Mouse (Mus musculus): ENCODE measurements around the gene Pex1. TPM values are rescaled to one million over a fixed set of nuclear protein-coding genes. Genes with fewer than 3 reads are reported as not detected.
"Not testable (repeated sequence)": the region's sequence is repeated elsewhere in the genome, so short reads cannot be mapped to it uniquely, and the experiment has no call there.

Gene Pex1
- total RNA-seq, 2 experiments from 2014 or later = 8.3 to 8.7 TPM

GRCm38 (mm10) chr5:3607114-3607513 lies 11.2 kb downstream of the Pex1 start:
- no peak overlapping the region for H3K4me3 ChIP-seq
- no peak overlapping the region for H3K27ac ChIP-seq
- intact Hi-C loops (cut with DNase I) = no loop called here
- no peak for DNase-seq
- TF ChIP-seq CTCF (IDR thresholded peaks at IDR 0.05) = no peak

DNA sequence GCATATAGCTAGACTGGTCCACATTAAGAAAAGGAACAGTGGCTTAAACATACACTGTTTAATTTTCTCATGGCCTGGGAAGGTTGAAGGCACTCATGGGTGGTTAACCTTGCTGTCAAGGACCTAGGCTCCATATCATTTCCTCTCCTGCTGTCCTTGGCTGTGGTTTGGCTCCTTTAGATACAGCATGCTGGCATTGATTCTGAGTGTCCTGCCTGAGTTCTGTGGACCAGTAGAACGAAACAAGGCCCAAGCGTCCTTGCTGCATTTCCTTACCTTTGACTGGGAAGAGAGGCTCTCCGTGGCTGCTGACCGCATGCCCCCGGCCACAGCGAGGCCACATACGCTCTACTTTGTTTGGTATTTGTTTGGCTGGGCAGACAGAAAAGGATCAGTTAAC lies 13.4 kb downstream of the Pex1 start:
- DNase-seq = no peak
- Histone ChIP-seq H3K27ac (no peak overlapping the region), H3K4me3 (no peak overlapping the region)
- no peak for TF ChIP-seq CTCF (IDR thresholded peaks at IDR 0.05)
- intact Hi-C loops (cut with DNase I) = no loop called here

DNA sequence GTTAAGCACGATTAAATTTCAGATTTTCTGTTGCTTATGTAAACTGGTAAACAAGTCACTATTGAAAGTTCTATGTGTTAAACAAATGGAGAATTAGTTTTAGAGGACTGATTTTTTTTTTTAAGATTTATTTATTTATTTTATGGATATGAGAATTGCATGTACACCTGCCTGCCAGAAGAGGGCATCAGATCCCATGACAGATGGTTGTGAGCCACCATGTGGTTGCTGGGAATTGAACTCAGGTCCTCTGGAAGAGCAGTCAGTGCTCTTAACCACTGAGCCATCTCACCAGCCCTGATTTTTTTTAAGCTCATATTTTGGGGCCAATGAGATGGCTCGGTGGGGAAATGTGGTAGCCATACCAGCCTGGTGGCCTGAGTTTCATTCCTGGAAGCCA lies 16.0 kb downstream of the Pex1 start:
- peak; percentile 24; the same call in 1 of the 2 replicates for TF ChIP-seq CTCF (IDR thresholded peaks at IDR 0.05)
- intact Hi-C loops (cut with DNase I); H3K4me3 ChIP-seq; DNase-seq; H3K27ac ChIP-seq: not testable (repeated sequence)

GRCm38 (mm10) chr5:3620486-3620885 lies 24.6 kb downstream of the Pex1 start:
- DNase-seq = no peak
- Histone ChIP-seq H3K27ac (no peak overlapping the region), H3K4me3 (no peak overlapping the region)
- intact Hi-C loops (cut with DNase I) = no loop called here
- no peak for TF ChIP-seq CTCF (IDR thresholded peaks at IDR 0.05)

GRCm38 (mm10) chr5:3630055-3630454 lies 34.2 kb downstream of the Pex1 start:
- intact Hi-C loops (cut with DNase I) = no loop called here
- H3K27ac ChIP-seq = no peak overlapping the region
- DNase-seq = no peak
- no peak for TF ChIP-seq CTCF (IDR thresholded peaks at IDR 0.05)
- H3K4me3 ChIP-seq = no peak overlapping the region

- Histone ChIP-seq H3K27ac (no peak overlapping the region), H3K4me3 (no peak overlapping the region)
- no peak for DNase-seq
- TF ChIP-seq CTCF (IDR thresholded peaks at IDR 0.05) = no peak
- intact Hi-C loops (cut with DNase I) = no loop called here
Observed at GRCm38 (mm10) chr5:3631512-3632271, 35.8 kb downstream of the Pex1 start.

- no peak for TF ChIP-seq CTCF (IDR thresholded peaks at IDR 0.05)
- no peak for DNase-seq
- intact Hi-C loops (cut with DNase I) = no loop called here
- no peak overlapping the region for H3K4me3 ChIP-seq
- H3K27ac ChIP-seq = no peak overlapping the region
Observed at GRCm38 (mm10) chr5:3632285-3632684, 36.4 kb downstream of the Pex1 start.

GRCm38 (mm10) chr5:3633315-3633714 lies 37.4 kb downstream of the Pex1 start:
- Histone ChIP-seq H3K4me3 (no peak overlapping the region), H3K27ac (no peak overlapping the region)
- intact Hi-C loops (cut with DNase I) = no loop called here
- no peak for TF ChIP-seq CTCF (IDR thresholded peaks at IDR 0.05)
- DNase-seq = no peak

GRCm38 (mm10) chr5:3633951-3634350 lies 38.1 kb downstream of the Pex1 start:
- H3K27ac ChIP-seq = no peak overlapping the region
- DNase-seq = no peak
- TF ChIP-seq CTCF (IDR thresholded peaks at IDR 0.05) = peak; percentile 59
- no peak overlapping the region for H3K4me3 ChIP-seq
- intact Hi-C loops (cut with DNase I) = no loop called here

DNA sequence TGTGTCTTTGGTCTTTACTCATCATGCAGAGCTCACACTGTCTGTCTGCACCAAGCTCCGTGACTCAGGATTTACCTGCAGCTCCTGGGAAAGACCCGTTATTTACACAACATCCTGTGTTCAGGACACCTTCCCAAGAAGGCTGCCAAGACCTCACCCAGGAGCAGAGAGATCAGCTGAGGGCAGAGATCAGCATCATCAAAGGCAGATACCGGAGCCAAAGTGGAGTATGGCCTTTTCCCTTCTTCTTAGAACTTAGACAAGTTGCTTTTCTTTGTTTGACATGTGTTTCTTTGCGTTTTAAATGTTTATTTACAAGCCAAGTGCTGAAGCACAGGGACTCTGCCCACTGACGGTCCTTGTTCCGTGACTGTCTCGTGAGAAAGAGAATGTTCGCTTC lies 39.4 kb downstream of the Pex1 start:
- no peak for TF ChIP-seq CTCF (IDR thresholded peaks at IDR 0.05)
- intact Hi-C loops (cut with DNase I) = no loop called here
- no peak for DNase-seq
- Histone ChIP-seq H3K4me3 (no peak overlapping the region), H3K27ac (no peak overlapping the region)

- intact Hi-C loops (cut with DNase I) = loop anchor here (5.0 to 10.0 kb wide), 2 partner anchors 158 to 460 kb away; partner anchors contain the start of genes Ankib1, Cyp51 and Krit1
- no peak for TF ChIP-seq CTCF (IDR thresholded peaks at IDR 0.05)
- Histone ChIP-seq H3K4me3 (no peak overlapping the region), H3K27ac (no peak overlapping the region)
- no peak for DNase-seq
Observed at GRCm38 (mm10) chr5:3644621-3645020, 48.8 kb downstream of the Pex1 start.

DNA sequence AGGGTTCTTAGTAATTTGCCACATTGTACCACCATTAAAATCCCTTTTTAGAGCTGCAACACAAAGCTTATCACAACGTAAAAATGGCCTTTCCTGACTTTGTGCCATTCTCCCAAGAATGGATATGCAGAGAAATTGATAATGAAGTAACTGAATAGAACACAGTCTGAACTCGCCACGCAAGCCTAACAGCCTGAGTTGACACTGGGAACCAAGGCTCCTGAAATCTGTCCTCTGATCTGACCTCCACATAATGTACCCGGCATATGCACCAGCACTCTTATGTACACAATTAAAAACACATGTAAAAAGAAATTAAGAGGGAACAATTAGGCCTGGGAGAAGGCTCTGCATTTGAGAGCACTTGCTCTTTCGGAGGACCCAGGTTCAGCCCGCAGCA lies 49.5 kb downstream of the Pex1 start:
- TF ChIP-seq CTCF (IDR thresholded peaks at IDR 0.05) = no peak
- no peak for DNase-seq
- no peak overlapping the region for H3K27ac ChIP-seq
- H3K4me3 ChIP-seq = no peak overlapping the region
- intact Hi-C loops (cut with DNase I) = loop anchor here (5.0 to 10.0 kb wide), 2 partner anchors 157 to 459 kb away; partner anchors contain the start of genes Ankib1, Cyp51 and Krit1

GRCm38 (mm10) chr5:3646539-3646938 lies 50.7 kb downstream of the Pex1 start:
- H3K4me3 ChIP-seq = peak overlapping the region; percentile 85
- intact Hi-C loops (cut with DNase I) = loop anchor here (5.0 to 10.0 kb wide), 2 partner anchors 156 to 458 kb away; partner anchors contain the start of genes Ankib1, Cyp51 and Krit1
- no peak for TF ChIP-seq CTCF (IDR thresholded peaks at IDR 0.05)
- no peak for DNase-seq
- peak overlapping the region; percentile 90 for H3K27ac ChIP-seq
